Mouse (Mus musculus) ES-Bruce4 (cell line): ENCODE measurements around the gene Clk4.

ENCODE experiments used
- EP300 ChIP-seq: IDR thresholded peaks from 2 replicates; pipeline ENCODE4 v1.6.1; 2011; ENCODE audit warnings: low read depth, low read length; ENCODE audit not compliant: insufficient read depth
- POLR2A ChIP-seq: IDR thresholded peaks from one replicate; pipeline ENCODE4 v1.8.1; 2011; ENCODE audit warnings: low read length; ENCODE audit not compliant: insufficient read depth

- TF ChIP-seq POLR2A (no peak), EP300 (no peak)
Observed at GRCm38 (mm10) chr11:51308306-51308705, 46.8 kb downstream of the Clk4 start.
